Mouse (Mus musculus) liver, embryonic 12.5 days (tissue): Measurements from ENCODE around the gene Irf3. TPM values are rescaled to one million over a fixed set of nuclear protein-coding genes. Genes with fewer than 3 reads are reported as not detected.

Experiments
- ATAC-seq: fragments of 200-750 bp; cut with Nextera tagmentation; 2 replicates; pipeline ENCODE4 v1.8.0; 2017; ENCODE audit warnings: moderate number of reproducible peaks, mild to moderate bottlenecking, moderate library complexity
- H3K27ac ChIP-seq: fragments of 300-500 bp; sonication (generic); 2 replicates; pipeline ENCODE4 v1.5.1; 2016; ENCODE audit warnings: mild to moderate bottlenecking
- H3K27me3 ChIP-seq: fragments of 300-500 bp; sonication (generic); replicated peaks from 2 replicates; pipeline ENCODE4 v1.6.1; 2016; ENCODE audit warnings: mild to moderate bottlenecking, moderate library complexity
- H3K36me3 ChIP-seq: fragments of 300-500 bp; sonication (generic); 2 replicates; pipeline ENCODE4 v1.6.1; 2016; ENCODE audit warnings: mild to moderate bottlenecking, moderate library complexity
- H3K4me1 ChIP-seq: fragments of 300-500 bp; sonication (generic); 2 replicates; pipeline ENCODE4 v1.6.1; 2016
- H3K4me2 ChIP-seq: fragments of 300-500 bp; sonication (generic); 2 replicates; pipeline ENCODE4 v1.6.1; 2016; ENCODE audit warnings: mild to moderate bottlenecking, moderate library complexity
- H3K4me3 ChIP-seq: fragments of 300-500 bp; sonication (generic); 2 replicates; pipeline ENCODE4 v1.5.1; 2016; ENCODE audit warnings: mild to moderate bottlenecking, moderate library complexity
- H3K9ac ChIP-seq: fragments of 300-500 bp; sonication (generic); 2 replicates; pipeline ENCODE4 v1.6.1; 2016; ENCODE audit warnings: mild to moderate bottlenecking, moderate library complexity
- H3K9me3 ChIP-seq: fragments of 300-500 bp; sonication (generic); replicated peaks from 2 replicates; pipeline ENCODE4 v1.6.1; 2016; ENCODE audit warnings: mild to moderate bottlenecking, moderate library complexity
- WGBS: fragments of 180-500 bp; shearing (Covaris S2); methylation state at CpG from one replicate; pipeline ENCODE4 v1.1.7; 2016; ENCODE audit not compliant: insufficient replicate concordance; 5-methylcytosine and 5-hydroxymethylcytosine counted together
- polyA plus RNA-seq: library from polyadenylated mRNA; unstranded; fragments of >200 nt; fragmentation: Nextera tagmentation; extraction: Ambion mirVana; gene quantifications from 2 replicates; pipeline ENCODE4 v1.2.1, GENCODE M21; 2016

The Irf3 gene
- polyA plus RNA-seq, 1 experiment from 2014 or later: 55.9 TPM

DNA sequence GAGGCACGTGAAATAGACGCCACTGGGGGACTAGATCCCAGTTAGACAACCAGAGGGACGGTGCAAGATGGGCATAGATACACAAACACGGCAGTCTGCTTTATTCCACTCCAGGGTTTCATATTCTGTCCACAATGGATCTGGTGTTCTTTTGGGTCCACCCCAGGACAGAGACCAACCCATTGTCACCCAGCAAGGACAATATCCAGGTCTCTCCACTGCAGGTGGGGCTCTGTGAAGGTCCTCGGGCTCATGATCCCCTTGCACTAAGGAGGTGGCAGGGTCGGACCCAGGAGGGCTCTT lies 22.4 kb upstream of the Irf3 start:
- ATAC-seq: no peak
- peak overlapping the region; percentile 68 for H3K4me2 ChIP-seq
- peaks cover 50% of the 10 kb centered on the region for H3K36me3 ChIP-seq
- no peak overlapping the region for H3K9ac ChIP-seq
- H3K27me3 ChIP-seq: 0 out of 2 replicates have a peak, but pooled peaks cover 10% of the 10 kb centered on the region
- H3K27ac ChIP-seq: peak overlapping the region; percentile 59
- no peaks in the 10 kb centered on the region for H3K9me3 ChIP-seq
- H3K4me1 ChIP-seq: peaks cover 46% of the 10 kb centered on the region
- 28% methylated on average over 6 of the region's 6 CpGs for WGBS
- peak overlapping the region; percentile 40; the same call in 1 of the 2 replicates for H3K4me3 ChIP-seq

DNA sequence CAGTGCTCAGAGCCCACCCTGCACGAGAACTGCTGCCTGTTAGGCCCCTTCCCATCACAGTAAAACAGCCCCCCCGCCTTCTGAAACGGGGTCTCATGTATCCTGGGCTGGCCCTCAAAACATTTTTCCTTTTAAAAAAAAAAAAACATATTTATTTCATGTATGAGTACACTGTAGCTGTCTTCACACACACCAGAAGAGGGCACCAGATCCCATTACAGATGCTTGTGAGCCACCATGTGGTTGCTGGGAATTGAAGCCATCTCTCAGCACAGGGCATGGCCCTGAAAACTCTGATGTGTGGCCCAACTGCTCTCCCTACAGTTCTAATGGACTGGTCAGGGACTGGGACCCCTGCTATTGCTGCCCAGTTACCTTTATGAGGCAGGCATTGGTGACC lies 19.1 kb upstream of the Irf3 start:
- Histone ChIP-seq H3K4me3 (no peak overlapping the region), H3K9me3 (no peaks in the 10 kb centered on the region), H3K36me3 (peaks cover 82% of the 10 kb centered on the region), H3K9ac (no peak overlapping the region), H3K27ac (no peak overlapping the region), H3K4me1 (peaks cover 31% of the 10 kb centered on the region), H3K4me2 (no peak overlapping the region), H3K27me3 (no peaks in the 10 kb centered on the region)
- WGBS: 87% methylated on average over 3 of the region's 3 CpGs
- no peak for ATAC-seq

DNA sequence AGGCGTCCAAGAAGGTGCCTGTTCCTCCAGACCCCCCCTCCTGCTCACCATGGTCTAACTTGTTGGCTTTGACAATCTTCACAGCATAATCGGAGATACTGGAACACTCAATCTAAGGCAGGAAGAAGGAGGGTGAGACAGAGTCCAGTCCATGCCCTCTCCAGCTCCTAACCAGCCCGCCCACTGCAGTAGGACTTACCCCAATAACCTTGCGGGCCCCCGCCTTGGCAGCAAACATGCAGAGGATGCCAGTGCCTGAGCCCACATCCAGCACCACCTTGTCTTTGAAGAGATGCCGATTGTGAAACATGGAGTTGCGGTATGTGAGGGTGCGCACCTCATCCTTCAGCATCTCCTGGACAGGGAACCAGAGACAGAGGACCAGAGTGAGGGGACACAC lies 15.9 kb upstream of the Irf3 start:
- no peak overlapping the region for H3K27ac ChIP-seq
- no peak overlapping the region for H3K4me2 ChIP-seq
- no peak for ATAC-seq
- H3K4me1 ChIP-seq: peaks cover 28% of the 10 kb centered on the region
- H3K36me3 ChIP-seq: peaks cover 78% of the 10 kb centered on the region
- 79% methylated on average over 8 of the region's 8 CpGs for WGBS
- no peaks in the 10 kb centered on the region for H3K9me3 ChIP-seq
- no peaks in the 10 kb centered on the region for H3K27me3 ChIP-seq
- no peak overlapping the region for H3K9ac ChIP-seq
- H3K4me3 ChIP-seq: no peak overlapping the region

DNA sequence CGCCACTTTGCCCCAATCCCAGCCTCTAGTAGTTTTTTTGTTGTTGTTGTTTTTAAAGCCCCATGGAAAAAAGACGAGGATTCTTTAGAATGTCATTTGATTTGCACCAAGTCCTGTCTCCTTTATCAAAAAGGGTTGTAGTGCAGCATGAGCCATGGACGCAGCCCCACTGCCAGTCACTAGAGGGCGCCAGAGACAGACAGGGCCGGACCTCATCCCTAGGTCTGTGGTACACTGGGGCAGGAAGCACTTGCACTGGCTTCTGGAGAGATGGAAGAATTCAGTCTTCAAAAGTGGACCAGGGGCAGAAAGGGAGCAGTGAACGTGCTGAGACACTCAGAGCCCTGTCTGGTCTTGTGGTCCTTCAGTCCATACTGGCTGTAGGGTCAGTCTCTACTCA lies 14.4 kb upstream of the Irf3 start:
- peaks cover 63% of the 10 kb centered on the region for H3K36me3 ChIP-seq
- H3K27me3 ChIP-seq: no peaks in the 10 kb centered on the region
- no peak overlapping the region for H3K4me2 ChIP-seq
- H3K4me3 ChIP-seq: no peak overlapping the region
- H3K9me3 ChIP-seq: no peaks in the 10 kb centered on the region
- H3K4me1 ChIP-seq: peaks cover 37% of the 10 kb centered on the region
- H3K27ac ChIP-seq: 0 out of 2 replicates have a peak overlapping the region, but pooled peaks have one; percentile 91
- no peak overlapping the region for H3K9ac ChIP-seq
- no peak for ATAC-seq
- WGBS: 25% methylated on average over 6 of the region's 6 CpGs

DNA sequence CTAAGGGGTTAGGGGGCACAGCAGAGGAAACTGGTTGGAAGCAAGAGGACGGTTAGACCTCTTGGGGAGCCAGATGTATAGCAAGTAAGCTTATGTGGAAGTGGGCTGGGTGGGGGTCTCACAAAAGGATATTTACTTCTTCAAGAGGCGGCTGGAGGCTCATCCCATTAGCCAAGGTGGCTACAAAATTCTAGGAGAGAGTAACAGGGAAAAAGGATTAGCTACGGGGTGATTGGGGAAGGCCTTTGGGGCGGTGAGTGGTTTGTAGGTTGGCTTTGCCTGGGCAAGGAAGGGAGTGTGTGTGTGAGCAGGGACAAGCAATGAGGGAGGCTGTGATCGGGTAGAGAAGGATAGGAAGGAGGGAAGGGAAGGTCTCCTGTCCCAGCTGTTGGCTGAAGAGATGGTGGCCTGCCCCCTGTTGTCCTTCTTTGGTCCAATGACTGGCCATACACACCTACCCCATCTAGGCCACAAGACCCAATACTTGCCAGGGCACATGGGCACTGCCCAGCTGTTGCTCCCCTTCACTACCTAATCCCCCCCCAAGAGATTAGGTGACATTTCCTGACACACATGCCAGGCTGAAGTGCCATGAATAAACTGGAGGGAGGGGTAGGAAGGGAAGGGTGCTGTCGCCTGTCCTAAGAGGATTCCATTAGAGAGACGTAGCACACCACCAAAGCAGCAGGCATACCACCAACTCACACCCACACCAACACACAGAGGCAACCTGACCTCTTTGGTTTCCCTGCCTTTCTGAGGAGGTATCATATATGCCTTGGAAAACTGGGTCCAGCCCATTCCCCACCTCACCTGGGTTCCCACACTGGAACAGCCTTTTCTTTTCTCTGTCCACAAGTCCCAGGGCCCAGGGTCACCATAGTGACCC lies 13.3 kb upstream of the Irf3 start:
- Histone ChIP-seq H3K9me3 (no peaks in the 10 kb centered on the region), H3K36me3 (peaks cover 52% of the 10 kb centered on the region), H3K4me1 (peaks cover 46% of the 10 kb centered on the region), H3K4me2 (peak overlapping the region; percentile 99), H3K4me3 (peak overlapping the region; percentile 85), H3K27ac (peak overlapping the region; percentile 91), H3K9ac (peak overlapping the region; percentile 92; the same call in 1 of the 2 replicates), H3K27me3 (no peaks in the 10 kb centered on the region)
- 82% methylated on average over 7 of the region's 7 CpGs for WGBS
- ATAC-seq: no peak

DNA sequence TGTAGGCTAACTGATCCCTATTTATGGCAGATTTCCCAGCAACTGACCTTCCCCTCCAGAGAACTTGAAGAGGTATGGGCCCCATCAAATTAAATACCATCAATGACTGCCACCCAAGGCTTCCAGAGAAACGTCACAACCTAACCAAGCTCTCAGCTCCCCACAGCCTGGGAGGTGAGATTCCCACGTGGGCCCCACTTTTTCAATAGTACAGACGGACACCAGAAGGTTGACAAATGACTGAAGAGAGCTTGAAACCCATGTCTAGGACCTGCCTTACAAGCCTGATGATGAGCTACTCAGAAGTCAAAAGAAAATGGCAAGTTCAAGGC lies 12.6 kb upstream of the Irf3 start:
- 44% methylated on average over 3 of the region's 3 CpGs for whole genome bisulfite sequencing

DNA sequence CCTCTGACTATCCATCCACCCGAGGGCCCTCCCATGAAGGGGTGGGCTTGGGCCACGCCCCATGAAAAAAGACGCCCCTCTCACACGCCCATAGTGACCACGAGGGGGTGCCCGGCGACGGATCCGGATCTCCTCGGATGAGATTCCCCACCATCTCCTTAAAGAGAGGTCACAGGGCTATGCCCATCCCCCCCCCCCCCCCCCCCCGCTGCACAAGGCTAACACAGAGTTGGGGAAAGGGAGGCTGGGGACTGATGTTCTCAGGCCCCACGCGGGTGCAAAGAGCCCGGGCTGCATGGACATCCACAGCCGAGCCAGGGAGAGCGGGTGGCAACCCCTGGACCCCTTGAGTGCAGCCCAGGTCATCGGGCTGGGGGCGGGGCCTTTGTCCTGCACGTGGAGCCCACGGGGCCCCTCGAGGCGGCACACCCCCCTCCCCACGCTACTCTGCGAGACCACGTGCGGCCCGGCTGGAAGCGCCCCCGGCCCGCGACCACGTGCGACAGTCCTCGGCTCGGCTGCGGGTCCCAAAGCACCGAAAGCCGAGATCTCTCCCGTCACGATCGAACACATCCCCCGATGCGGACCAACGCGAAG lies 11.8 kb upstream of the Irf3 start:
- H3K27ac ChIP-seq: peak overlapping the region; percentile 91
- WGBS: under 1% methylated on average over 44 of the region's 45 CpGs
- H3K4me1 ChIP-seq: peaks cover 51% of the 10 kb centered on the region
- peak overlapping the region; percentile 92 for H3K9ac ChIP-seq
- no peak for ATAC-seq
- peak overlapping the region; percentile 85 for H3K4me3 ChIP-seq
- H3K4me2 ChIP-seq: peak overlapping the region; percentile 99
- peaks cover 50% of the 10 kb centered on the region for H3K36me3 ChIP-seq
- no peaks in the 10 kb centered on the region for H3K9me3 ChIP-seq
- no peaks in the 10 kb centered on the region for H3K27me3 ChIP-seq

More for the DNA sequence above, 12.6 kb upstream of the Irf3 start:
- H3K36me3 ChIP-seq: peaks cover 50% of the 10 kb centered on the region
- H3K27ac ChIP-seq: peak overlapping the region; percentile 91
- peak overlapping the region; percentile 85 for H3K4me3 ChIP-seq
- H3K9ac ChIP-seq: peak overlapping the region; percentile 92; the same call in 1 of the 2 replicates
- H3K4me1 ChIP-seq: peaks cover 51% of the 10 kb centered on the region
- no peaks in the 10 kb centered on the region for H3K9me3 ChIP-seq
- H3K27me3 ChIP-seq: no peaks in the 10 kb centered on the region
- no peak for ATAC-seq
- peak overlapping the region; percentile 99 for H3K4me2 ChIP-seq

DNA sequence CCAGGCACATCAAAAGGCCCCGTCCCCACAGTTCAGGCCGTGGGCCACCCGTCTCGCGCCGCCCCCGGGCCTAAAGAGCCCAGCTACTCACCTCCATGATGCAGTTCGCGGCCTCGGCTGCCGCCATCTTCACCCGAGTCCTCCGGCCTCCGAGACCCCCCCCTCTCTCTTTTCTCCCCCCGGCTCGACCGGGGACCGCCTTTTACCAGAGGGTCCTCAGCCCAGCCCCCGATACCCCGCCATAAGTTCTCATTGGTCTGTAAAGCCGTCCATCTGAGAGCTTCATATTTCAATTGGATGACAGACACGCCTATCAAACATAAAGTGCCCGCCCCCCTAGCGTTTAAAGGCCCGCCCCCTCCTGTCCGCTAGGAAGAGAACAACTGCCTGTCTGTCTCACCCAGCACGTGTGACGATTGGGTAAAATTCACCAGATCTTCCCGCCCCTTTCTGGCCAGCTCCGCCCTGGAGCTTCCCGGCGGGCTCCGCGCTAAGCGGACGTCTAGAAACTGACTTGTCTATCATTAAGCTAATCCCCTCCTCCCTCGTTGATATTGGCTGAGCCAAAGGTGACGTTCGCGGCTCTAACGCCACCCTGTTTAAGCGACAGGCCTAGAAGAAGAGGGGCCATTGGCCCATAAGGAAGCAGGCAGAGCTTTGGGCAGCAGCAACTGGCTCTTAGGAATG lies 11.1 kb upstream of the Irf3 start, which contains the start of gene Prmt1:
TSS of gene Prmt1 (minus strand) at position 377 of the 687 bp plus-strand sequence.
- Histone ChIP-seq H3K4me3 (peak within 1 kb of the TSS; percentile 85), H3K9ac (peak within 1 kb of the TSS; percentile 92), H3K36me3 (peaks cover 48% of the 10 kb centered on the region), H3K4me2 (peak within 1 kb of the TSS; percentile 99), H3K4me1 (peaks cover 51% of the 10 kb centered on the region), H3K27ac (peak within 1 kb of the TSS; percentile 91), H3K9me3 (no peaks in the 10 kb centered on the region), H3K27me3 (no peaks in the 10 kb centered on the region)
- under 1% methylated on average over 42 of the region's 42 CpGs for WGBS
- ATAC-seq: peak; percentile 95

DNA sequence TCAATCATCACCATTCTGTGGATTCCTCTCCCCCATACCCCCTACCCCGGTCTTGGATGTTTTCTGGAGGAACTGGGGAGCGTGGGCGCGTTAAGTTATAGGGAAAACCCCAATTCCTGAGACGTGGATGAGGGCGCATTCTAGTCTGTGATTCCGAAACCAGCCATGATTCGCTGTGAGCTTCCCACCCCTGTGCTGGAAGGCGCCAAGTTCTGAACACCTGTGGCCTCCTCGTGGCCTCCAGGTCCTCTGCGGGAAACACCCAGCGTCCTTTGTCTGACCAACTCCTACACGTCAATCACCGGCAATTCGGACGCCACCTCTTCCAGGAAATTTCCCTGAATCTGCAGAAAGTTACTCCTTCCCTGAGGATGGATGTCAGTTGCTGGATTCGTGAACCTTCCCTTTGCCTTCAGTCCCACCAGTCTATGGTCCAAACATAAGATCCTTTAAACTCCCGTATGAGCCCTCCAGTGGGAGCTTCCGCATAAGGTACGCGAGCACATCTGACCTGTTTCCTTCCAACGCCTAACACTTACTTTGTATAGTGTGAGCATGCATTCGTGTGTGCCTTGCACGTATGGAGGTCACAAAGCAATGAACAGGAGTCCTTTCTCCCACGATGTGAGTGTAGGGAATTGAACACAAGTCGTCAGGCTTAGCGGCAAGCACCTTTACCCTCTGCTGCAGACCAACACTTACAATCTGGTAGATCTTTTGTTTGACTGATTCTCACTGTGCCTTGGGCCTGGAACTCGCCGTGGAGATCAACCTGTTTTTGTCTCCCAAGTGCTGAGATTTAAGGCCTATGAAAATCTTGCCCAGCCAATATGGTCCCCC lies 10.3 kb upstream of the Irf3 start:
- H3K9me3 ChIP-seq: no peaks in the 10 kb centered on the region
- peak; percentile 23 for ATAC-seq
- peak overlapping the region; percentile 87 for H3K27ac ChIP-seq
- peaks cover 51% of the 10 kb centered on the region for H3K4me1 ChIP-seq
- H3K9ac ChIP-seq: peak overlapping the region; percentile 76
- WGBS: under 1% methylated on average over 29 of the region's 29 CpGs
- peaks cover 48% of the 10 kb centered on the region for H3K36me3 ChIP-seq
- no peaks in the 10 kb centered on the region for H3K27me3 ChIP-seq
- H3K4me3 ChIP-seq: peak overlapping the region; percentile 85
- peak overlapping the region; percentile 99 for H3K4me2 ChIP-seq

DNA sequence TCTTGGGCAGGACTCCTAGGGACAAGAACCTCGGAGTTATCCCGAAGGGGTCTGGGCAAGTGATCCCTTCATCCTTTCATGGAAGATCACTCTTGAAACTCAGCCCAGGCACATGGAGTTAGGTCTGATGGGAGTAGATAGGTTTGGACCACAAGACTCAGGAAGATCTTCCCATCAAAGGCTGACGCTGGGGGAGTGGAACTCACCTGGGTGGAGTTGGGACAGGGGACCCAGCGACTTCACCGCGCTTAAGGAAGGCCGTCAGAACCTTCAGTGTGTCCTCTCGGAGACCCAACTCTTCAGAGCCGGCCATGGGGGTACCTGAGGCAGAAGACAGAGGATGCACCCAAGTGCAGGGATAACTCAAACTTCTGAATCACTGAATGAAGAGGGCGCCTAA lies 776 bp upstream of the Irf3 start:
- Histone ChIP-seq H3K4me1 (peaks cover 51% of the 10 kb centered on the region), H3K9me3 (no peaks in the 10 kb centered on the region), H3K4me3 (peak overlapping the region; percentile 77), H3K36me3 (peaks cover 72% of the 10 kb centered on the region), H3K4me2 (peak overlapping the region; percentile 96), H3K27me3 (no peaks in the 10 kb centered on the region), H3K27ac (peak overlapping the region; percentile 94), H3K9ac (peak overlapping the region; percentile 80)
- no peak for ATAC-seq
- WGBS: 15% methylated on average over 10 of the region's 10 CpGs

DNA sequence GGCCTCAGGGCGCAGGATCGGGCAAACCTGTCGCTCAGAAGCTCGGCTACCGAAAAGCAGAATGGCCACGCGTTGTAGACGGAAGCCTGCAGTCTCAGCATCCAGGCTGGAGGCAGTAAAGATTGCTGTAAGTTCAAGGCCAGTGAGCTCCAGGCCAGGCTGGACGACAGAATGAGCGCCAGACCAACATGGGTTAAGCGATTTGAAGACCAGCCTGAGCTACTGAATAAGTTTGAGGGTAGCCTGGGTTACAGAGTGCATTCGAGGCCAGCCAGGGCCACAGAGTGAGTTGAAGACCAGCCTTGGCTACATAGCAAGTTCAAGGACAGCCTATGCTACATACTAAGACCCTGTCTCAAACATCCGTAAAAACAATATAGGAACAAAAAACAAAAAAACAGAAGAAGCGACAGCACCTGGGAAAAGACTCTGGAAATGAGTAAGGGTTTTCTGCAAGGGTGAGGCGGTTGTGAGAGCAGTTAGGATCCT lies 536 bp downstream of the Irf3 start:
- peak; percentile 9; the same call in 1 of the 2 replicates for ATAC-seq
- Histone ChIP-seq H3K27me3 (no peaks in the 10 kb centered on the region), H3K4me2 (peak overlapping the region; percentile 96), H3K9ac (peak overlapping the region; percentile 80), H3K36me3 (peaks cover 72% of the 10 kb centered on the region), H3K4me1 (peaks cover 56% of the 10 kb centered on the region), H3K9me3 (no peaks in the 10 kb centered on the region), H3K4me3 (peak overlapping the region; percentile 77), H3K27ac (peak overlapping the region; percentile 94)
- 3% methylated on average over 15 of the region's 15 CpGs for WGBS
